Mouse (Mus musculus) lung, postnatal 14 days (tissue): Measurements from ENCODE around the gene Bri3.
A peak's percentile ranks its signal among the peaks of the same experiment; 100 is the strongest.

Source experiments
- DNase-seq: peaks from one replicate; pipeline ENCODE4 v3.0.0; 2021

Bri3 gene

DNA sequence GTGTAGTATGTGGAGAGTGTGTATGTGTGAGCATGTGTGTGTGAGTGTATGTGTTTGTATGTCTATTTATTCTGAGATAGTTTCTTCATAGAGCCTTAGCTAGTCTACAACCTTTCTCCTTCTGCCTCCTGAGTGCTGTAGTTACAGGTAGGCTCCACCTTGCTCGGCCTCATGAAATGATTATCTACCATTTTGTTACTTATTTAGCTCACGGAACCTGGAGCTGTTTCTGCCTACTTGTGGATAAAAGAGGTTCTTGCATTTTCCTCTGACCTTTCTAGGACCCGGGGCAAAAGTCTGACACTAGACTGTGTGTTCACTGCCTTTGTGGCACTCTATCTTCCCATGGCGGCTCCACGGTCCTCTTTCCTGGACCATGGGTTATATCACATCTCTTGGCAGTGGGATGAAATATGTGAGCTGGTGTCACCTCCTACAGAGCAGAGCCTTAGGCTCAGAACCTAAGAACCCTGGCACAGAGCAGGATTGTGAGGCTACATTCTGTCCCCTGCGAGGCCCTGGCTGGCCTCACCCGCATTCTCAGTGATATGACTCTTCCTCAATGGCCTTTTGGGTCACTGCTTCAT, at the start of gene Bri3:
Gene Bri3, plus strand, starts transcription at position 537 of the 587 bp plus-strand sequence.
- no peak for DNase-seq

- no peak for DNase-seq
Measured at GRCm38 (mm10) chr5:144195567-144195966, 48.7 kb upstream of the Bri3 start.

GRCm38 (mm10) chr5:144200616-144201015, 43.6 kb upstream of the Bri3 start:
- no peak for DNase-seq

DNA sequence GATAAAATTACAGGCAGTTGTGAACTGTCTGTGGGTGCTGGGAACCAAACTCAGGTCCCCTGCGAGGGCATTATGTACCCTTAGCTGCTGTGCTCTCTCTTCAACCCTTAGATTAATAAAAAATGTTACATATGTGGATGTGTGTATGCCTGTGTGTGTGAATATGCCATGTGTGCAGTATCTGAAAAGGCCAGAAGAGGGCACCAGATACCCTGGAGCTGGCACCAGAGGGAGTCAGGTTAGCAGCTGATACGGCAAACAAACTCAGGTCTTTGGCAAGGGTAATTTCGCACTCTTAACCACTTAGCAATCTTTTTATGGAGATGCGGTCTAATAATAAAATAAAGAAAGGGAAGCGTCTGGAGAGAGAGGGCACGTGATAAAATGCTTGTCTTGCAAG, 41.8 kb upstream of the Bri3 start:
- DNase-seq = no peak

- no peak for DNase-seq
Measured at GRCm38 (mm10) chr5:144203398-144203959, 40.8 kb upstream of the Bri3 start.

GRCm38 (mm10) chr5:144204303-144204702, 39.9 kb upstream of the Bri3 start:
- no peak for DNase-seq

DNA sequence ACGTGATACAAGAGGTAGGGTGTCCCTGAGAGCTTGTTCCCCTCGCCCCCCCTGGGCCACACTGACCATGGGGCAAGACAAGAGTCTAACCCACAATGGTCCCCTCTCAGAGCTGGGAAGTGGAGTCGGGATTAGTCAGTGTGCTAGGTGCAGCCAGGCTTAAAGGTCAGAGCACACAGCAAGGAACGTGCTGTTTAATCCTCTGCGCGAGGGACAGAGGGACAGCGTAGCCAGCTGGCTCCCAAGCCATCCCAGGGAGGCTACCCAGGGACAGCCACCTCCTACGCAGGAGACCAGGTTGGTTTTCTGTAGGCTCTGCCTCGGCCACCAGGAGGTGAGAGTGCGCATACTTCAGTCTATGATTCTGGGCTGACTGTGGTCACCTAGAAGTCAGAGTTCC, 39.3 kb upstream of the Bri3 start:
- DNase-seq = no peak

GRCm38 (mm10) chr5:144206069-144206468, 38.2 kb upstream of the Bri3 start:
- DNase-seq = no peak

- peak; percentile 67 for DNase-seq
Measured at GRCm38 (mm10) chr5:144207478-144207877, 36.8 kb upstream of the Bri3 start.

DNA sequence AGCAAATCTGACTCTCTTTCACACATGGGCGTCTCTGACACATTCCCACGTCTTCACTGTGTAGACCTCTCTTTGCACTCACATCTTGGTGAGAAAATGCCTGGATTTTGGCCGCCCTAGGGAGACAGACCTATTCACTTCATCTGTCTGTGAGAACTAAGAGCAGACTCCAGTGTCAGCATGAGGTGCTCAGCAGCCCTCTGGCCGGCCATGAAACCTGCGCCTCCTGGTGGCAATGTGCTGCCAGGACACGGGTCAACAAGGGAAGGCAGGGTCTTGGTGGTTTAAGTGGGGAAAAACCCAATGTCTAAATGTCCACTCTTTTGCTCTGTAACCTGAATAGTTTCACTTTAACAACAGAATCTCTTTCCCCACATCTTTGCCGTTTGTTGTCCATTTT, 29.8 kb upstream of the Bri3 start:
- DNase-seq = peak; percentile 72

DNA sequence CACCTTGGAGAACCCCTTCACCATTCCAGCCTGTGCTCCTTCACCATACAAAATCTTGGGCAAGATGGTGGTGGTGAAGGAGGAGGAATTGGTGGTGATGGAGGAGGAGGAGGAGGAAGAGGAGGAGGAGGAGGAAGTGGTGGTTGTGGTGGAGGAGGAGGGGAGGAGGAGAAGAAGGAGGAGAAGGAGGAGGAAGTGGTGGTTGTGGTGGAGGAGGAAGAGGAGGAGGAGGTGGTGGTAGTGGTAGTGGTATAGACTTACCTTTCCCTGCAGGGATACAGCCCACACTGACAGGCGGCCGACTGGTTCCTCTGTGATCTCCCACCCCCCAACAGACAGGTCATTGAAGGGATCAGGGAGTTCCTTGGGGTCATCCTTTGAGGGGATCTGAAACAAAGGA, 28.2 kb upstream of the Bri3 start:
- no peak for DNase-seq

DNA sequence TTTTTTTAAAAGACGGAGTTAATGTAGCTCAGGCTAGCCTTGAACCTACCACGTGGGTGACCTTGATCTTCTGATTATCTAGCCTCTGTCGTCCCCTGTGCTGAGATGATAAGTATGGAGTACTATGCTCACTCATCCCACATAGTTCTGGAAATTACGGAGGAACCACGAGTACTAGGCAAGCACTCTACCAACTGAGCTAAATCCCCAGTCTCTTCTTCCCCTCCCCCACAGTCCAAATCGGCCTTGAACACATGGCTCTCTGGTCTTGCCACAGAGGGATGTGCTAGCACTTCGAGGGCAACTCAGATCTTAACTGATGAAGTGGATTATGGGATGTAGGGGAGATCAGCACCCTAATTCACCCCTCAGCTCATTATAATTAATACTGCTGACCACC, 26.2 kb upstream of the Bri3 start:
- DNase-seq = no peak

DNA sequence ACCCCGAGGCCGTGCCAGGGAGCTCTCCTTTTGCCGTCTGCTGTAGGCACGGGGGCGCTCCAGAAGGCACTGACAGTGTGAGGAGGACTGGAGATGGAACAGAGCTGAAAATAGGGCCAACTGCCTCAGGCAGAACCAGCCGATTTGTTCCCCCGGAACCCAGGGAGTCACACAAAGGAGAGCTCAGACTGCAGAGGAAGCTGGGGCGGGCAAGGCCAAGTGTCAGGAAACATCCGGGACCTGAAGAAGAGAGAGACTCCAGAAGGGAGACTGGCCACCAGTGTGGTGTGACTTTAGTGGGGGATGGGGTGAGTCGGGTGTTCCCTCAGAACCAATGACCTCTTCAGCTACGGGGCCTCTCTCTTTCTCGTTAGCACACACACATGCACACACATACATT, 24.9 kb upstream of the Bri3 start:
- DNase-seq = peak; percentile 22

DNA sequence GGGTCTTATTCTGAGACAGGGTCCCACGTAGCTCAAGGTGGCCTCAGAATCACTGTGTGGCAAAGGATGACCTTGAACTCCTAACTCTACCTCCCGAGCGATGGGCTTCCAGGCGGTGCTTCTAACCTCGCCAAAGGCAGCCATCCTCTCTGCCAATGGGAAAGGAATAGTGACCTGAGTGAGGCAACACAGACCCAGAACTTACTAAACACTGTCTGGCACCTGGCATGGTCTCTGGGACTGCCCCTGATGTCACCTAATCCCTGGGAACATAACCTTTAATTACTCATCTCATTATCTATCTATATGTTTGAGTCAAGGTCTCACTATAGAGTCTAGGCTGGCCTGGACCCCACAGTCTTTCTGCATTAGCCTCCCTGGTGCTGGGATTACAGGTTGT, 24.3 kb upstream of the Bri3 start:
- no peak for DNase-seq

- DNase-seq = peak; percentile 31
Measured at GRCm38 (mm10) chr5:144221305-144221704, 22.9 kb upstream of the Bri3 start.

DNA sequence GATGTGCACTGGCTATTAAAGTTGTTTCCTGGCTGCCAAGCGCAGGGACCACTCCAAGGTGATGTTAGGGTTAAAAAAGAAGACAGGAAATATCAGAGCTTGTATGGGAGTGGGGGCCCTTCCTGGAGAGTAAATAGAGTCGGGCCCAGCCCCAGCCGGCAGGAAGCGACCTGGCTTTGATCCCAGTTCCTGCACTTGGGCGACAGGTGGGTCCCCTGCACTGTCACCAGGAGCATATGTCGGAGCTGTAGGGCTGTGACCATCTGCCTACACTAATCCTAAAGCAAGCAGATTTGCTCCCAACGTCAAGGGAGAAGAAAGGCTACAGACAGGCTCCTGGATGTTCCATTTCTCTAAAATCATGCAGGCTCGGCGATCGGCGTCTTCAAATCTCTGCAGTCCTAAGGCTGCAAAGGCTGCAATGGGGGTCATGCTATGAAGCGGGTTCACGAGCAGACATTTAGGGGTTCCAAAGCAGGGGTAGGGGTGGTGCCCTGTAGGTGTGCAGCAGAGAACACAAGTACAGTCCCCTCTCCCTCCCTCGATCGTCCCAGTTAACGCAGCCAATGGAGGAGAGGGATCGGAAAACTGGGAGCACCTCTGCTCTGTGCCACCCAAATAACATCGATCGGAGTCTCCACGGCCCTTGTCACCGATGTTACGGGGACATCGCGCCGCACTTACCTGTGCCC, 21.3 kb upstream of the Bri3 start:
- DNase-seq = peak; percentile 78

GRCm38 (mm10) chr5:144223503-144223862, 20.8 kb upstream of the Bri3 start, which contains the start of gene Tecpr1:
Tecpr1 (minus strand) TSS chr5:144223615.
- DNase-seq = peak; percentile 96

DNA sequence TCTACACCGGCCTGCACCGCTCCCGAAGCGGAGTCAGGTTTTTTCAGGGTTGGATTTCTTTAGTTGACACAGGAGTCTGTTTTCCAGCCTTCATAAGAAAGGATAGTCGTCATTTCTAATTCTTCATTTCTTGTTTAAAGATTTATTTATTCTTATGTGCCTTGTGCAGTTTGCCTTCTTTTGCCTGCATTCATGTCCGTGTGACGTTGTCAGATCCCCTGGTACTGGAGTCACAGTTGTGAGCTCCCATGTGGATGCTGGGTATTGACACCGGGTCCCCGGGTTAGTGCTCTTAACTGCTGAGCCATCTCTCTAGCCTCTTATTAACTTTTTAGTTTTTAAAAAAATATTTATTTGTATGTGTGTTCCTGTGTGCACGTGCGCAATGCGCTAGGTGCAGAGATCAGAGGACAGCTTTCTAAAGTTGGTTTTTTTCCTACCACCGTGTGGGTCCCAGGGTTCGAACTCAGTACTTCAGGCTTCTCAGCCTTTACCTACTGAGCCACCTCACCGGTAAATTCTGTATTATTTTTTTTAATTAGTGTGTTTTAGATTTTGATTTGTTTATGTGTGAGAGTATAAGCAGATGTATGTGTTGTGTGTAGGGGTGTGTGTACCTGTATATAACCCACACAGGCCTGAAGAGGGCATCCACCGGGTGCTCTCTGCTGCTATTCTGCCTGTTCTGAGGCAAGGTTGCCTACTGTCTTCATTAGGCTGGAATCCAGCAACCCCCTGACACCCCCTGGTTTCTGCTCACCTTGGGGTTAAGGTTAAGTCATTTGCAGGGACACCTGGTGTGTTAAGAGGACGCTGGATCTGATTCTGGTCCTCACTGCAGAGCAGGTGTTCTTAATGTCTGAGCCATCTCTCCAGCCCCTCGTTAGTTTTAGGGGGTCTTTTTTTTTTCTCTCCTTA, 20.1 kb upstream of the Bri3 start:
- DNase-seq = no peak

DNA sequence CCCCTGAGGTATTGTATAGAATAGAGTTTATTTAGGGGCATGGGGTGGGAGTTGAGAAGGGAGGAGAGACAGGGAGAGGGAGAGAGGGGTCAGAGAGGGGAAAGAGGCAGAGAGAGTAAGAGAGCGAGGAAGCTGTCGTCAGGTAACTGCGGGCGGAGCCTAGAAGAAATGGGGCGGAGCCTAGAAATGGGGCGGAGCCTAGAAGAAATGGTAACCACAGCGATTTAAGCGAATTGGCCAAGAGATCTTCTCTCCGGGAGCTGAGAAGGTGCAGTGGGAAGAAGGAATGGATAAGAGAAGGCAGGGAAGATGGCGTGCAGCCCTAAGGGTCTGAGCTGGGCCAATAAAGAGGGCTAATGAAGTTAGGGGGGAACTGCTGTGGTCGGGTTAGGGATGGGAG, 18.0 kb upstream of the Bri3 start:
- DNase-seq = no peak

DNA sequence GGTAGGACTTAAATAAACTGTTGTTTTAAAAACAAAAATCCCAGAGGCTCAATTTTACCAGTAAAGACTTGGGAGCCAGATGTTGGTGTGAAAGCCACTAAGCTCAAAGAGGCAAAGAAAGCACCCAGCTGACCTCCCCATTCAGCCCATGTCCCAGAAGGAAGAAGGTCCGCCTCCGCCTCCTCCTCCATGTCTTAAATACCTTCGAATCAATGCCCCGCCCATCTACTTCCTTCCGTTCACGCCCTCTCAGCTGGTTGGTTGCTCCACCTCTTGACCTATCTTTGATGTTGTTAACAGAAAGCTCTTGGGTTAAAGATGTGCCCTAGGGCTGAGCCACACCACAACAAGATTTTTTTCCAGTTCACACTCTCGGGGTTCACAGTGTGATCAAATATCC, 14.0 kb upstream of the Bri3 start:
- DNase-seq = no peak

GRCm38 (mm10) chr5:144231410-144231809, 12.8 kb upstream of the Bri3 start:
- DNase-seq = no peak

GRCm38 (mm10) chr5:144232531-144232930, 11.7 kb upstream of the Bri3 start:
- DNase-seq = no peak

GRCm38 (mm10) chr5:144234222-144234621, 10.0 kb upstream of the Bri3 start:
- DNase-seq = no peak

DNA sequence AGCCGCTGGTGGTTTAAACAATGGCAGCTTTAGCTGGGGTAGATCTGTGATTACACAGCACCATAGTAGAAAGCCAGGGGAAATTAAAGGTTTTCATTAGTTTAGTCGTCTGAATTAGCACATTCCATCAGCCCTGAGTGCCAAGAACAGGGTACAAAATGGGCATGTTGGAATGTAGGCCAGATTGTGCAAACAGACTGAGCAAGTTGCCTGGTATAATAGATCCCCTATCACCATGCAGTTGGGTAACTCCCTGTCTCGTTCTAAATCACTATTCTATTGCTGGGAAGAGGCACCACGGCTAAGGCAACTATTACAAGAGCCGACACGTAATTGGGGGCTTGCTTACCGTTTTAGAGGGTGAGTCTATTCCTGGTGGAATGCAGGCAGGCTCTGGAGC, 9.5 kb upstream of the Bri3 start:
- no peak for DNase-seq
